Mouse (Mus musculus): ENCODE measurements at regions not wholly inside any gene's neighbourhood (a gene's known extent, or its start where the extent isn't known, plus 50 kb on each side); places are given as distances from the start of the nearest gene placed in this dataset.

- no peak for TF ChIP-seq CTCF (conservative IDR thresholded peaks at IDR 0.05; ENCODE audit: insufficient read depth, insufficient read length, low read depth, low read length)
- TF ChIP-seq POLR2A (IDR thresholded peaks at IDR 0.05; ENCODE audit: low read depth, low read length): no peak
These were observed 161.1 kb downstream of the Cbln1 start for GRCm38 (mm10) chr8:87311282-87311681.
